8 mouse cellular contexts compared by ENCODE assay signal in genomic region chr2:31653971-31654853, GRCm38 (mm10). TPM values are rescaled to one million over a fixed set of nuclear protein-coding genes. Genes with fewer than 3 reads are reported as not detected.
DNase-seq lines count a peak whose midpoint lies in the region; ATAC-seq and TF ChIP-seq lines count a peak whose summit lies in the region.

No protein-coding gene starts in this region.

- H3K9me3 ChIP-seq in embryonic facial prominence, embryonic 14.5 days (ENCODE audit: control insufficient read depth, low read length) = 0 out of 2 replicates have a peak, but pooled peaks cover 3% of the 10 kb centered on the region
- no peaks in the 10 kb centered on the region for H3K9me3 ChIP-seq in intestine, embryonic 15.5 days
- no peaks in the 10 kb centered on the region; the same call in 1 of the 2 replicates for H3K9me3 ChIP-seq in limb, embryonic 14.5 days (ENCODE audit: control insufficient read depth, low read length)

- peak; percentile 58 for ATAC-seq in embryonic facial prominence, embryonic 14.5 days (ENCODE audit: low read depth)
- ATAC-seq in intestine, embryonic 15.5 days = peak; percentile 73
- no peak for ATAC-seq in limb, embryonic 14.5 days (ENCODE audit: low FRiP score, low read depth)

- H3K27me3 ChIP-seq in embryonic facial prominence, embryonic 14.5 days (replicated peaks; ENCODE audit: control insufficient read depth, insufficient read depth, low read length) = peaks cover 74% of the 10 kb centered on the region
- H3K27me3 ChIP-seq in intestine, embryonic 15.5 days (replicated peaks) = peaks cover 72% of the 10 kb centered on the region
- peaks cover 62% of the 10 kb centered on the region for H3K27me3 ChIP-seq in limb, embryonic 14.5 days (ENCODE audit: control insufficient read depth, insufficient read depth, low read length)

- H3K27ac ChIP-seq in embryonic facial prominence, embryonic 14.5 days (replicated peaks; ENCODE audit: low read depth, low read length) = no peak overlapping the region
- H3K27ac ChIP-seq in intestine, embryonic 15.5 days = no peak overlapping the region
- H3K27ac ChIP-seq in limb, embryonic 14.5 days (replicated peaks; ENCODE audit: low read depth, low read length) = no peak overlapping the region

- peak overlapping the region; percentile 93 for H3K4me2 ChIP-seq in embryonic facial prominence, embryonic 14.5 days (ENCODE audit: low read depth, low read length)
- peak overlapping the region; percentile 99 for H3K4me2 ChIP-seq in intestine, embryonic 15.5 days (replicated peaks)
- peak overlapping the region; percentile 95 for H3K4me2 ChIP-seq in limb, embryonic 14.5 days (replicated peaks; ENCODE audit: low read depth, low read length, severe bottlenecking)

- 0 out of 2 replicates have a peak, but pooled peaks cover 6% of the 10 kb centered on the region for H3K4me1 ChIP-seq in embryonic facial prominence, embryonic 14.5 days (ENCODE audit: control insufficient read depth, insufficient read depth, low read length)
- peaks cover 12% of the 10 kb centered on the region for H3K4me1 ChIP-seq in intestine, embryonic 15.5 days (replicated peaks)
- peaks cover 8% of the 10 kb centered on the region; the same call in 1 of the 2 replicates for H3K4me1 ChIP-seq in limb, embryonic 14.5 days (ENCODE audit: control insufficient read depth, insufficient read depth, low read length)

- DNase-seq in cerebellum, adult 11-12 months = peak; percentile 27
- DNase-seq in cerebellum, adult 8-10 months = no peak
- peak; percentile 52 for DNase-seq in ES-CJ7 (ENCODE audit: low read depth, low spot score)
- no peak for DNase-seq in embryonic facial prominence, embryonic 14.5 days (ENCODE audit: low spot score)
- DNase-seq in limb, embryonic 14.5 days (ENCODE audit: low spot score) = no peak
- DNase-seq in right cerebral cortex, adult 2 months (ENCODE audit: low spot score in 2 of 2) = peak; percentile 74 to 79
- DNase-seq in lung, postnatal 25 days (ENCODE audit: low spot score) = no peak

- peak overlapping the region; percentile 55 for H3K4me3 ChIP-seq in embryonic facial prominence, embryonic 14.5 days (ENCODE audit: low read depth, low read length)
- peak overlapping the region; percentile 58 for H3K4me3 ChIP-seq in intestine, embryonic 15.5 days (replicated peaks)
- H3K4me3 ChIP-seq in limb, embryonic 14.5 days (replicated peaks; ENCODE audit: low read length) = peak overlapping the region; percentile 49

- 0% methylated on average over 48 of the region's 109 CpGs for WGBS in embryonic facial prominence, embryonic 14.5 days
- under 1% methylated on average over 102 of the region's 109 CpGs for WGBS in intestine, embryonic 15.5 days
- WGBS in limb, embryonic 14.5 days = 1% methylated on average over 62 of the region's 109 CpGs

- no peaks in the 10 kb centered on the region for H3K36me3 ChIP-seq in embryonic facial prominence, embryonic 14.5 days (ENCODE audit: control insufficient read depth, insufficient read depth, low read length)
- no peaks in the 10 kb centered on the region for H3K36me3 ChIP-seq in intestine, embryonic 15.5 days
- no peaks in the 10 kb centered on the region for H3K36me3 ChIP-seq in limb, embryonic 14.5 days (ENCODE audit: control insufficient read depth, insufficient read depth, low read length)

- peak overlapping the region; percentile 40 for H3K9ac ChIP-seq in embryonic facial prominence, embryonic 14.5 days (ENCODE audit: low read depth, low read length)
- peak overlapping the region; percentile 40 for H3K9ac ChIP-seq in intestine, embryonic 15.5 days
- peak overlapping the region; percentile 28 for H3K9ac ChIP-seq in limb, embryonic 14.5 days (ENCODE audit: low read depth, low read length, severe bottlenecking)

- TF ChIP-seq POLR2A in limb, embryonic 14.5 days (IDR thresholded peaks at IDR 0.05; ENCODE audit: borderline replicate concordance, extremely low read depth, insufficient read depth, insufficient read length) = no peak

RNA-seq across cellular contexts. Expression of gene Prdm12, which starts 14.4 kb away (rescaled TPM):
- 2.6 TPM in 2 replicates for polyA plus RNA-seq in embryonic facial prominence, embryonic 14.5 days (2014; fragmentation: Nextera tagmentation; extraction: Ambion mirVana)
- 0.05 and 0.06 TPM in 2 replicates for polyA plus RNA-seq in intestine, embryonic 15.5 days (2015; fragmentation: Nextera tagmentation; extraction: Ambion mirVana)
- 0.03 TPM in 1 of 2 replicates, not detected in the other for polyA plus RNA-seq in limb, embryonic 14.5 days (2012; rRNA removed)
- polyA plus RNA-seq in limb, embryonic 14.5 days (2014; fragmentation: Nextera tagmentation; extraction: Ambion mirVana) = not detected in 2 replicates

RNA-seq across cellular contexts. Expression of gene Exosc2, which starts 16.3 kb away (rescaled TPM):
- 36.8 and 44.2 TPM in 2 replicates for polyA plus RNA-seq in embryonic facial prominence, embryonic 14.5 days (2014; fragmentation: Nextera tagmentation; extraction: Ambion mirVana)
- polyA plus RNA-seq in intestine, embryonic 15.5 days (2015; fragmentation: Nextera tagmentation; extraction: Ambion mirVana) = 63.1 and 69.3 TPM in 2 replicates
- 43.4 and 49.7 TPM in 2 replicates for polyA plus RNA-seq in limb, embryonic 14.5 days (2012; rRNA removed)
- polyA plus RNA-seq in limb, embryonic 14.5 days (2014; fragmentation: Nextera tagmentation; extraction: Ambion mirVana) = 46.6 and 47.6 TPM in 2 replicates

RNA-seq across cellular contexts. Expression of gene Abl1, which starts 34.0 kb away (rescaled TPM):
- polyA plus RNA-seq in embryonic facial prominence, embryonic 14.5 days (2014; fragmentation: Nextera tagmentation; extraction: Ambion mirVana) = 47.8 and 48.9 TPM in 2 replicates
- polyA plus RNA-seq in intestine, embryonic 15.5 days (2015; fragmentation: Nextera tagmentation; extraction: Ambion mirVana) = 31.2 and 31.3 TPM in 2 replicates
- 104 and 128 TPM in 2 replicates for polyA plus RNA-seq in limb, embryonic 14.5 days (2012; rRNA removed)
- 49.0 and 54.9 TPM in 2 replicates for polyA plus RNA-seq in limb, embryonic 14.5 days (2014; fragmentation: Nextera tagmentation; extraction: Ambion mirVana)

Comparison
In these comparisons a context has a peak if more than half of its experiments do, and no peak if none do; other contexts are left out.
1. DNase-seq: peak in cerebellum, adult 11-12 months (single experiment), ES-CJ7 (single experiment) and right cerebral cortex, adult 2 months (2 of 2); none in cerebellum, adult 8-10 months (single experiment), embryonic facial prominence, embryonic 14.5 days (single experiment), limb, embryonic 14.5 days (single experiment) and lung, postnatal 25 days (single experiment).
2. Peak in every context shown above with its lines, with median percentiles within 50 percentile points of each other: H3K4me2 ChIP-seq, H3K4me3 ChIP-seq and H3K9ac ChIP-seq.